27 mouse cellular contexts compared by ENCODE assay signal in the genomic region with DNA sequence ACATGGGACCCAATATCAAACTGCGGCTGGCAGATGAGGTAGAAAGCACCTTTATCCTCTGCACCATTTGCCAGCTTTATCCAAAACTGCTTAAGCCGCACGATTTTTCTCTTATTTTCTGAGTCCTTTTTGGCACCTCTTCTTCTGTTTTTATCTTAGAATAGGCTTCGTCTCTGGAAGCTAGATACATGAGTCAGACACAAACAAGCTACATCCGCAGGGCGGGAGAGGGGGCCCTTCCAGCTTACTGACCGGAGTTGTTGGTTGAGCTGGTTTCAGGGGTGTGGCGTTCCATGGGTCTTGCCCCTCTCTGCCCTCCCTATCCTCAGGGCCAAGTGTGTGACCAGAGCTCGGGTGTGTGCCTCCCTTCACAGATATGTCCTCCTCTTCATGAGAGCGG. TPM values are rescaled to one million over a fixed set of nuclear protein-coding genes. Genes with fewer than 3 reads are reported as not detected.
DNase-seq lines count a peak whose midpoint lies in the region; ATAC-seq and TF ChIP-seq lines count a peak whose summit lies in the region.
"Had no signal": no experiment of that assay in that cellular context is flagged by ENCODE, and none has a peak within 500 bp of the region (broad histone marks: within the 10 kb centered on the region; RNA-seq: fewer than 3 reads in every experiment).

No protein-coding gene starts in this region.

- no peak for DNase-seq in frontal cortex, postnatal 25 days (ENCODE audit: low spot score in 2 of 2)
- peak; percentile 38 for DNase-seq in urinary bladder, postnatal 14 days (ENCODE audit: low spot score)
- no peak for DNase-seq in urinary bladder, postnatal 25 days (ENCODE audit: low spot score)
- DNase-seq in adrenal gland, adult 2 months = no peak
- DNase-seq: adrenal gland, postnatal 10 days; adrenal gland, postnatal 36 days; B cell, adult 2 months; cerebellum, adult 11-12 months; cerebellum, adult 8-10 months; cerebellum, postnatal 10 days; cerebellum, postnatal 36 days; gastrocnemius, adult 2 months; gastrocnemius, postnatal 14 days; heart, adult 11 months had no signal

- H3K27ac ChIP-seq in cortical plate, adult 2 months (ENCODE audit: insufficient read depth, low read length) = no peak overlapping the region
- H3K27ac ChIP-seq: forebrain, embryonic 10.5 days; gastrocnemius, adult 2 months; hindbrain, embryonic 12.5 days; hindbrain, embryonic 15.5 days had no signal

- TF ChIP-seq CTCF in cortical plate, adult 2 months (IDR thresholded peaks at IDR 0.05; ENCODE audit: extremely low read depth, insufficient read depth, low read length) = no peak

- H3K4me1 ChIP-seq in cortical plate, adult 2 months (ENCODE audit: control insufficient read depth, insufficient read depth, low read length) = peaks cover 3% of the 10 kb centered on the region; the same call in 1 of the 2 replicates
- H3K4me1 ChIP-seq: forebrain, embryonic 10.5 days; hindbrain, embryonic 12.5 days; hindbrain, embryonic 15.5 days had no signal

- ATAC-seq in frontal cortex, adult (ENCODE audit: low TSS enrichment) = peak; percentile 57
- ATAC-seq: activated CD4-positive, CD25-positive, alpha-beta regulatory T cell, adult 4 months; forebrain, embryonic 14.5 days; intestine, postnatal 0 days had no signal

- TF ChIP-seq POLR2A in cortical plate, adult 2 months (IDR thresholded peaks at IDR 0.05; ENCODE audit: extremely low read depth, insufficient read depth, low read length) = no peak

- peak overlapping the region; percentile 7; the same call in 1 of the 2 replicates for H3K4me3 ChIP-seq in cortical plate, adult 2 months (ENCODE audit: insufficient read depth, low read length)
- H3K4me3 ChIP-seq: forebrain, embryonic 10.5 days; gastrocnemius, adult 2 months; hindbrain, embryonic 12.5 days; hindbrain, embryonic 15.5 days had no signal

RNA-seq across cellular contexts. Expression of a gene that starts 29.3 kb away (rescaled TPM):
- 1,050 and 1,403 TPM in 2 replicates for polyA plus RNA-seq in cortical plate, adult 2 months (2012; rRNA removed)
- under 1 TPM in 1 of 2 experiments, not detected in 1; 0.41 TPM for total RNA-seq in adrenal gland, adult 2 months (2021)
- not detected in 2 replicates for polyA plus RNA-seq in adrenal gland, adult 2 months (2012; rRNA removed)
- total RNA-seq: gastrocnemius, adult 2 months; gastrocnemius, postnatal 4 days; hematopoietic stem cell, adult 5-6 weeks had no signal
- polyA plus RNA-seq: activated CD4-positive, CD25-positive, alpha-beta regulatory T cell, adult 4 months; heart, embryonic 11.5 days; heart, embryonic 14.5 days; hindbrain, embryonic 12.5 days; intestine, embryonic 14.5 days had no signal

RNA-seq across cellular contexts. Expression of a gene that starts 51.3 kb away (rescaled TPM):
- polyA plus RNA-seq in cortical plate, adult 2 months (2012; rRNA removed) = 945 and 968 TPM in 2 replicates
- 100 to 1,000 TPM; 661 to 798 TPM for total RNA-seq in adrenal gland, adult 2 months (2021)
- 2,191 and 2,685 TPM in 2 replicates for polyA plus RNA-seq in adrenal gland, adult 2 months (2012; rRNA removed)

Comparison
In these comparisons a context has a peak if more than half of its experiments do, and no peak if none do; other contexts are left out.
1. RNA of a gene that starts 29.3 kb away (polyA plus RNA-seq): 1,050 to 1,403 TPM in cortical plate, adult 2 months; not detected in adrenal gland, adult 2 months; every median in the first group is over 1,000 times any median in the second.